Mouse (Mus musculus) stomach, embryonic 15.5 days (tissue): ENCODE data around the gene Dbnl. TPM values are rescaled to one million over a fixed set of nuclear protein-coding genes. Genes with fewer than 3 reads are reported as not detected.

Experiments used
- ATAC-seq: fragments of 200-750 bp; cut with Nextera tagmentation; 2 replicates; pipeline ENCODE4 v1.8.0; 2017; ENCODE audit warnings: low read depth, moderate number of reproducible peaks, moderate TSS enrichment; ENCODE audit not compliant: insufficient read depth, low FRiP score
- H3K27ac ChIP-seq: fragments of 300-500 bp; sonication (generic); 2 replicates; pipeline ENCODE4 v1.5.1; 2015; ENCODE audit warnings: mild to moderate bottlenecking, inconsistent platforms
- H3K27me3 ChIP-seq: fragments of 300-500 bp; sonication (generic); replicated peaks from 2 replicates; pipeline ENCODE4 v1.6.1; 2015; ENCODE audit warnings: inconsistent platforms
- H3K36me3 ChIP-seq: fragments of 300-500 bp; sonication (generic); 2 replicates; pipeline ENCODE4 v1.6.1; 2015; ENCODE audit warnings: inconsistent platforms
- H3K4me1 ChIP-seq: fragments of 300-500 bp; sonication (generic); 2 replicates; pipeline ENCODE4 v1.6.1; 2015; ENCODE audit warnings: inconsistent platforms
- H3K4me2 ChIP-seq: fragments of 300-500 bp; sonication (generic); 2 replicates; pipeline ENCODE4 v1.6.1; 2015; ENCODE audit warnings: mild to moderate bottlenecking, inconsistent platforms
- H3K4me3 ChIP-seq: fragments of 300-500 bp; sonication (generic); replicated peaks from 2 replicates; pipeline ENCODE4 v1.5.1; 2015; ENCODE audit warnings: inconsistent platforms
- H3K9ac ChIP-seq: fragments of 300-500 bp; sonication (generic); 2 replicates; pipeline ENCODE4 v1.6.1; 2015; ENCODE audit warnings: inconsistent platforms
- H3K9me3 ChIP-seq: fragments of 300-500 bp; sonication (generic); 2 replicates; pipeline ENCODE4 v1.6.1; 2016; ENCODE audit warnings: inconsistent platforms
- WGBS: fragments of 180-500 bp; shearing (Covaris S2); methylation state at CpG from one replicate; pipeline ENCODE4 v1.1.7; 2015; 5-methylcytosine and 5-hydroxymethylcytosine counted together
- polyA plus RNA-seq: library from polyadenylated mRNA; unstranded; fragments of >200 nt; fragmentation: Nextera tagmentation; extraction: Ambion mirVana; gene quantifications from 2 replicates; pipeline ENCODE4 v1.2.1, GENCODE M21; 2015

Gene Dbnl
- polyA plus RNA-seq, 1 experiment from 2014 or later: 111 TPM

- Histone ChIP-seq H3K9ac (no peak overlapping the region), H3K4me3 (no peak overlapping the region), H3K27me3 (no peaks in the 10 kb centered on the region), H3K36me3 (no peaks in the 10 kb centered on the region), H3K4me1 (no peaks in the 10 kb centered on the region), H3K9me3 (no peaks in the 10 kb centered on the region), H3K4me2 (no peak overlapping the region), H3K27ac (no peak overlapping the region)
- 84% methylated on average over 3 of the region's 3 CpGs for WGBS
- no peak for ATAC-seq
These were observed 54.8 kb downstream of the Dbnl start for GRCm38 (mm10) chr11:5843131-5843530.

GRCm38 (mm10) chr11:5846639-5847345 lies 58.5 kb downstream of the Dbnl start:
- H3K4me1 ChIP-seq: no peaks in the 10 kb centered on the region
- H3K4me3 ChIP-seq: no peak overlapping the region
- no peaks in the 10 kb centered on the region for H3K27me3 ChIP-seq
- H3K9me3 ChIP-seq: no peaks in the 10 kb centered on the region
- H3K4me2 ChIP-seq: no peak overlapping the region
- 60% methylated on average over 7 of the region's 7 CpGs for WGBS
- H3K9ac ChIP-seq: no peak overlapping the region
- H3K36me3 ChIP-seq: no peaks in the 10 kb centered on the region
- ATAC-seq: no peak
- H3K27ac ChIP-seq: no peak overlapping the region

- Histone ChIP-seq H3K4me2 (no peak overlapping the region), H3K36me3 (no peaks in the 10 kb centered on the region), H3K27me3 (no peaks in the 10 kb centered on the region), H3K4me1 (no peaks in the 10 kb centered on the region), H3K9ac (no peak overlapping the region), H3K27ac (no peak overlapping the region), H3K4me3 (no peak overlapping the region), H3K9me3 (no peaks in the 10 kb centered on the region)
- 65% methylated on average over 6 of the region's 6 CpGs for WGBS
- no peak for ATAC-seq
These were observed 60.5 kb downstream of the Dbnl start for GRCm38 (mm10) chr11:5848741-5849140.

- Histone ChIP-seq H3K9me3 (no peaks in the 10 kb centered on the region), H3K27me3 (no peaks in the 10 kb centered on the region), H3K36me3 (no peaks in the 10 kb centered on the region), H3K4me3 (no peak overlapping the region), H3K9ac (no peak overlapping the region), H3K27ac (no peak overlapping the region), H3K4me2 (no peak overlapping the region), H3K4me1 (no peaks in the 10 kb centered on the region)
- WGBS: 55% methylated on average over 2 of the region's 2 CpGs
- ATAC-seq: no peak
These were observed 61.0 kb downstream of the Dbnl start for GRCm38 (mm10) chr11:5849316-5849715.

GRCm38 (mm10) chr11:5850452-5850851 lies 62.2 kb downstream of the Dbnl start:
- H3K36me3 ChIP-seq: no peaks in the 10 kb centered on the region
- H3K4me2 ChIP-seq: no peak overlapping the region
- no peak overlapping the region for H3K4me3 ChIP-seq
- H3K4me1 ChIP-seq: no peaks in the 10 kb centered on the region
- 52% methylated on average over 5 of the region's 5 CpGs for WGBS
- ATAC-seq: no peak
- no peaks in the 10 kb centered on the region for H3K27me3 ChIP-seq
- H3K27ac ChIP-seq: no peak overlapping the region
- no peak overlapping the region for H3K9ac ChIP-seq
- H3K9me3 ChIP-seq: no peaks in the 10 kb centered on the region

Other genes with a start within 250 kb of the Dbnl start
- 17.1 and 18.8 TPM in 2 replicates for gene Ccdc117, start 246.3 kb upstream of the Dbnl start, polyA plus RNA-seq
- 0.40 TPM in 1 of 2 replicates, not detected in the other for gene Ankrd36, start 218.8 kb upstream of the Dbnl start, polyA plus RNA-seq
- gene Mrps24, start 72.8 kb upstream of the Dbnl start, polyA plus RNA-seq: 210 and 217 TPM in 2 replicates
- gene Urgcp, start 26.1 kb upstream of the Dbnl start, polyA plus RNA-seq: 22.8 and 23.3 TPM in 2 replicates
- 3.4 and 6.7 TPM in 2 replicates for gene Pgam2, start 15.2 kb downstream of the Dbnl start, polyA plus RNA-seq
- gene Polm, start 49.5 kb downstream of the Dbnl start, polyA plus RNA-seq: 9.6 and 11.1 TPM in 2 replicates
- 38.9 and 40.1 TPM in 2 replicates for gene Aebp1, start 73.5 kb downstream of the Dbnl start, polyA plus RNA-seq
- gene Pold2, start 89.8 kb downstream of the Dbnl start, polyA plus RNA-seq: 122 and 134 TPM in 2 replicates
- 25.2 and 30.7 TPM in 2 replicates for gene Myl7, start 110.3 kb downstream of the Dbnl start, polyA plus RNA-seq
- 3.4 and 3.5 TPM in 2 replicates for gene Gck, start 161.6 kb downstream of the Dbnl start, polyA plus RNA-seq
- gene Ykt6, start 167.2 kb downstream of the Dbnl start, polyA plus RNA-seq: 48.7 and 54.8 TPM in 2 replicates